Mouse (Mus musculus) CD4-positive naive resting alpha-beta T cell, adult 76 days (primary cell): ENCODE data around the gene Tmtc1. TPM values are rescaled to one million over a fixed set of nuclear protein-coding genes. Genes with fewer than 3 reads are reported as not detected.

Experiments
- total RNA-seq: library from RNA; stranded (reverse); gene quantifications from one replicate; pipeline ENCODE4 v1.2.4, GENCODE M21; 2023

Tmtc1 gene
- total RNA-seq, result not detected

GRCm38 (mm10) chr6:148443726-148444701 is at the start of gene Tmtc1:
Gene Tmtc1 (minus strand): TSS chr6:148444389.

GRCm38 (mm10) chr6:148211897-148212680 is 232.1 kb downstream of the Tmtc1 start, which contains the start of gene Ergic2:
Gene Ergic2 (minus strand): TSS chr6:148212374.

Other genes starting within 250 kb of the Tmtc1 start
- 105 TPM for gene Ergic2, start 232.0 kb downstream of the Tmtc1 start, total RNA-seq